Mouse (Mus musculus) stomach, postnatal 0 days (tissue): ENCODE results near the gene Tcf12.

ENCODE experiments used
- CTCF ChIP-seq: IDR thresholded peaks from 2 replicates; pipeline ENCODE4 v1.5.1; 2016; ENCODE audit warnings: antibody characterized with exemption, low read depth, mild to moderate bottlenecking, moderate library complexity
- EP300 ChIP-seq: optimal IDR thresholded peaks from 2 replicates; pipeline ENCODE3; 2016; ENCODE audit warnings: antibody characterized with exemption

DNA sequence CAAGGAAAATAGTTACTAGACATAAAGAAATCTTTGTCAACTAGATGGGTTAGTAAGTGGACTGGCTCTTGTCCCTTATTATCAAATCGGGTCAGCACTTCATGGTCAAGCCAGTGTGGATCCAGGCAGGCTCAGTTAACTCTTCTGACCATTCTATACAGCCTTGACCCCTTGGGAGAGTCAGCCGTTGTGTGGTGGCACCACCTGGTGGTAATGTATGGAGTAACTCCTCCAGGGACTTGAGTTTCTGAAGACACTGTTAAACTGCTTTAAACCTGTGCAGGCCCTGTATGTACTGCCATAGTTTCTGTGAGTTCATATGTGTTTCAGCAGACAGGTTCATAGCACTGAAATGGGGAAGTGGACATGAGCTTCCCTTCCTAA lies 305.3 kb downstream of the Tcf12 start:
- TF ChIP-seq CTCF (peak; percentile 99), EP300 (no peak)
